Mouse (Mus musculus) erythroblast, embryonic 14.5 days (primary cell): ENCODE measurements around the gene Tnc.

Experiments used
- GATA1 ChIP-seq: IDR thresholded peaks from 2 replicates; pipeline ENCODE4 v1.6.1; 2012; ENCODE audit warnings: low read length, inconsistent platforms, mixed read lengths
- TAL1 ChIP-seq: IDR thresholded peaks from 3 replicates; pipeline ENCODE4 v1.6.1; 2012; ENCODE audit warnings: low read length, inconsistent platforms, mixed read lengths

GRCm38 (mm10) chr4:64000788-64001187 is 46.0 kb downstream of the Tnc start:
- TF ChIP-seq TAL1 (no peak), GATA1 (no peak)
